Mouse (Mus musculus): Measurements from ENCODE around the gene Ptprf. TPM values are rescaled to one million over a fixed set of nuclear protein-coding genes. Genes with fewer than 3 reads are reported as not detected.

The Ptprf gene
- polyA plus RNA-seq, 1 experiment from 2014 or later, result 26.9 TPM

DNA sequence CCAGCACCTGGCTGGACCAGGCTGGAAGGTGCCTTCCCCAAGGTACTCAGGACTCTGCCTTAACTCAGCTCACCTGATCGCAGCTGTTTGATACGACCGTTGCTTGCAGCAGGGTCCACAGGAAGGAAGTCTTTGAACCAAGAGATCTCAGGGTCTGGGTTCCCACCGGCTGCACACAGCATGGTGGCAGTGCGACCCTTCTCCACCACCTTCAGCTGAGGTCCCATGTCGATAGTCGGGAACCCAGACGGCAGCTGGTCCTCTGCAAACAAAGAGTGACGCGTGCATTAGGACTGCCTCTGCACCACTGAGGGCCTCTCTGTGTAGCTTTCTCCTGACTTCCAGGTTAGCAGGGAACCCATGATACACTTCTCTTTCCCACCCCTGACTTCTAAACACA lies 33.8 kb downstream of the Ptprf start:
- no peak overlapping the region for H3K27ac ChIP-seq (replicated peaks)

DNA sequence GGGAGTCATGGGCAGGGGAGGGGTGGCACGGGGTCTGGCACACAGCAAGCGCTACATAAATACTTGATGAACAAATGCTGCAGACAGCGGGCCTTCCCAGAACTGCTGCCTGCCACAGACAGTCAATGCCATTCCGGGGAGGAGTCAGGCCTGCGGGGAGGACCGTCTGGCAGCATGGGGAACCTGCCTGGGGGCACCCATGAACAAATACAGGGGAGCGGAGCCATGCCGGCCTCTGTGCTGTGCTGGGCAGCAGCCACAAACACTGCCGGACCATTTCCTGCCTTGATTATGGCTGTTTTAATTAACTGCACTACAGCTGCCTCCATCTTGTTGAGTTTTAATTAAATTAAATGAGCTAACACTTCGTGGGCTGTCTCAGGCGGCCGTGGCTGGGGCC lies 35.0 kb downstream of the Ptprf start:
- peaks cover 46% of the 10 kb centered on the region for H3K36me3 ChIP-seq
- H3K4me1 ChIP-seq, result peaks cover 55% of the 10 kb centered on the region
- H3K4me3 ChIP-seq, result no peak overlapping the region
- H3K27me3 ChIP-seq (replicated peaks), result no peaks in the 10 kb centered on the region
- H3K9me3 ChIP-seq, result no peaks in the 10 kb centered on the region
- 71% methylated on average over 12 of the region's 12 CpGs for WGBS
- no peak for ATAC-seq (ENCODE audit: extremely low read depth, insufficient number of reproducible peaks, low FRiP score, low TSS enrichment)
- no peak overlapping the region for H3K4me2 ChIP-seq
- no peak overlapping the region for H3K27ac ChIP-seq (replicated peaks)
- H3K9ac ChIP-seq, result no peak overlapping the region

More for the DNA sequence above, 33.8 kb downstream of the Ptprf start:
- H3K4me2 ChIP-seq, result no peak overlapping the region
- no peaks in the 10 kb centered on the region for H3K27me3 ChIP-seq (replicated peaks)
- no peak overlapping the region for H3K9ac ChIP-seq
- no peak overlapping the region for H3K4me3 ChIP-seq
- WGBS, result 71% methylated on average over 10 of the region's 10 CpGs
- ATAC-seq (ENCODE audit: extremely low read depth, insufficient number of reproducible peaks, low FRiP score, low TSS enrichment), result no peak
- H3K4me1 ChIP-seq, result peaks cover 60% of the 10 kb centered on the region
- peaks cover 35% of the 10 kb centered on the region for H3K36me3 ChIP-seq
- no peaks in the 10 kb centered on the region for H3K9me3 ChIP-seq

DNA sequence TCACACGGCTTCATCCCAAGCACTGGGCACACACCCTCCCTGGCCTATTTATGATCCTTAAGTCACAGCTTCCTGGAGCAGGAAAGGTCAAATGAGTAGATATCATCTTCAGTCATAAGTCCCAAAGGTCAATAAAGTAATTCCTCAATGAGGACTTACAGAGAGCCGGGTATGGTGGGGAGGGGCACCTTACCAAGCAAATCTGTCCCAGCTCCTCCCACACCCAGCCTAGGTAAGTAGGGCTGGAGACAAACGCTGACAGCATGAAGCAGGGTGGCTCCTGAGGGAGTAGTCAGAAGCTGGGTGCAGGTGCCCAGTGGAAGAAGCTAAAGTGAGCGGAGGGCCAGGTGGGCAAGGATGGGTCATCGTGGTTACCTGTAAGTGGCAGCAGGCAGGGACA lies 36.3 kb downstream of the Ptprf start:
- no peaks in the 10 kb centered on the region for H3K27me3 ChIP-seq (replicated peaks)
- peaks cover 51% of the 10 kb centered on the region for H3K4me1 ChIP-seq
- ATAC-seq (ENCODE audit: extremely low read depth, insufficient number of reproducible peaks, low FRiP score, low TSS enrichment), result no peak
- no peak overlapping the region for H3K4me2 ChIP-seq
- H3K36me3 ChIP-seq, result peaks cover 52% of the 10 kb centered on the region
- H3K27ac ChIP-seq (replicated peaks), result no peak overlapping the region
- no peak overlapping the region for H3K4me3 ChIP-seq
- 83% methylated on average over 5 of the region's 5 CpGs for WGBS
- H3K9me3 ChIP-seq, result no peaks in the 10 kb centered on the region
- no peak overlapping the region for H3K9ac ChIP-seq

DNA sequence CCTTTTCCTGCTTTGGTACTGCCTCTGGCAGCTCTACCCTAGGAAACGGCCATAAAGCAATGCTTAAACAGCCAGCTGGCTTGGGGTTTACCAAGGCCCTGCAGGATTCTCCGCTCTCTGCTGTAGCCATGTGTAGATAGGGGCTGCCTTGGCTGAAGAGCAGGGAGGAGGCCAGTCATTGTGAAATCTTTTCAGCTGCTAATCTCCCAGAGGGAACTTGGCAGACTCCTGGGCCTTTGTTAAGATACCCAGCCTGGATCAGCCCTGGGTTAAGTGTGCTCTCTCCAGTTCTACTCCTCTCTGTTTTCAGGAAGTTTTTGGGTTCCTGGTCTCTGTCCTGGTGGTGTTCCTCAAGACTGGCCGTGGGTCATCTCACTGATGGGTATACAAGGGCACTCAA lies 43.9 kb downstream of the Ptprf start:
- WGBS, result 63% methylated on average over 3 of the region's 3 CpGs
- Histone ChIP-seq H3K4me3 (no peak overlapping the region), H3K36me3 (peaks cover 71% of the 10 kb centered on the region), H3K4me1 (peaks cover 26% of the 10 kb centered on the region), H3K9me3 (no peaks in the 10 kb centered on the region), H3K9ac (no peak overlapping the region), H3K27me3 (replicated peaks) (no peaks in the 10 kb centered on the region), H3K27ac (replicated peaks) (no peak overlapping the region), H3K4me2 (no peak overlapping the region)
- no peak for ATAC-seq (ENCODE audit: extremely low read depth, insufficient number of reproducible peaks, low FRiP score, low TSS enrichment)

DNA sequence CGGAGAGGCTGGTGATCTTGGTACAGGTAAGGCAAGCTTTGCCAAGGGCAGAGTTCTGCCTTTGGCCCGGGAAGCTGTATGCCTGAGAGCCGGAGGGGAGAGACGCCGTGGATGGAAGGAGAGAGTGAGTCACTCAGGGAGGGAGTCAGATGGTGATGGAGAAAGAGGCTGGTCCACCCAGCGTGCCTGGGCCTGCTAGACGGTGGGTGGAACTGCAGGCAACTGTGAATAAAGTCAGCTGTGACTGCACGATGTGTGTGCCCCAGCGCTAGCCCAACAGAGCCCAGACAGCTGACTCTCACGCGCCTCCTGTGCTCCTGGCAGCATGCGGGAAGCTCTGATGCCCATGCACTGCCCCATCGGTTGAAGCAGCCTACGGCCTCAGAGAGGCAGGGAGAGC lies 45.4 kb downstream of the Ptprf start:
- no peaks in the 10 kb centered on the region for H3K9me3 ChIP-seq
- H3K9ac ChIP-seq, result no peak overlapping the region
- no peak for ATAC-seq (ENCODE audit: extremely low read depth, insufficient number of reproducible peaks, low FRiP score, low TSS enrichment)
- H3K4me2 ChIP-seq, result no peak overlapping the region
- H3K27me3 ChIP-seq (replicated peaks), result no peaks in the 10 kb centered on the region
- peaks cover 67% of the 10 kb centered on the region for H3K36me3 ChIP-seq
- 82% methylated on average over 14 of the region's 14 CpGs for WGBS
- H3K27ac ChIP-seq (replicated peaks), result no peak overlapping the region
- peaks cover 19% of the 10 kb centered on the region for H3K4me1 ChIP-seq
- H3K4me3 ChIP-seq, result no peak overlapping the region

DNA sequence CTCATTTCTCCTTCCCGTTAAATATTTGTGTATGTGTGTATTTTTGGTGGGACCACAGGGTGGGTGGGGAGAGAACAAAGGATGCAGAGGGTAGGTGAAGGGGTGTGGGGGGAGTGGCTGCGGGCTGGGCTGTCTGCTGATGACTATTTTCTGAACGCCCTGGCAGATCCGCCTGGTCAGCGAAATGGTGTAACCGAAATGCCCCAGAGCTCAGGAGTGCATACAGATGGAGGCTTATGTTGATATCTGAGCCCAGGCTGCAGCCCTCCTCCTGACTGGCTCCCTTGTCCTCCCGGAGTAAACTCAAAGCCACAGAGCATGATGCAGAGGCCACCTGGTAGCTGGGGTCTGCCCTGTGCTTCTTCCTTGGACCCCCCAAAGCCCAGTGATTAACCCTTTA lies 47.4 kb downstream of the Ptprf start:
- no peak for ATAC-seq (ENCODE audit: extremely low read depth, insufficient number of reproducible peaks, low FRiP score, low TSS enrichment)
- Histone ChIP-seq H3K4me2 (no peak overlapping the region), H3K27ac (replicated peaks) (no peak overlapping the region), H3K27me3 (replicated peaks) (no peaks in the 10 kb centered on the region), H3K4me1 (peaks cover 4% of the 10 kb centered on the region), H3K4me3 (no peak overlapping the region), H3K36me3 (peaks cover 65% of the 10 kb centered on the region), H3K9ac (no peak overlapping the region), H3K9me3 (no peaks in the 10 kb centered on the region)
- 61% methylated on average over 7 of the region's 7 CpGs for WGBS

DNA sequence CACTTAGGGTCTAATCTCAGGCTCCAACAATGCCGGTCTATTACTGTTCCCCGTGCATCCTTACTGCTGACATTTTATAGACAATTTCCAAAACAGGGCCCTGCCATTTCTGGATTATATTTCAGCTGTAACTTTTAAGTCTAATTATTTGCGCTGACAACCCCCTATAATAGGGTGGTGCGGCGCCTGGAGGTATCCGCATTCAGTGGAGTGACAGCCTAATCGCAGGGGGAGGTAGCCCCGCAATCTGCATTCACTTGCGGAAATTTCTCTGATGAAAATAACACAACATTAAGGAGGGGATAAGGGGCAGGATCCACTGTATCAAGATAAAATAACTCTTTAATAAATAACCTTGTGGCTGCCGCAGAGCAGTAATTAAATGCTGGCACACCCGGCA lies 47.9 kb downstream of the Ptprf start:
- H3K4me1 ChIP-seq, result peaks cover 2% of the 10 kb centered on the region
- H3K4me3 ChIP-seq, result no peak overlapping the region
- WGBS, result 91% methylated on average over 11 of the region's 11 CpGs
- no peak for ATAC-seq (ENCODE audit: extremely low read depth, insufficient number of reproducible peaks, low FRiP score, low TSS enrichment)
- H3K9me3 ChIP-seq, result no peaks in the 10 kb centered on the region
- no peak overlapping the region for H3K27ac ChIP-seq (replicated peaks)
- no peak overlapping the region for H3K9ac ChIP-seq
- H3K27me3 ChIP-seq (replicated peaks), result no peaks in the 10 kb centered on the region
- no peak overlapping the region for H3K4me2 ChIP-seq
- peaks cover 65% of the 10 kb centered on the region for H3K36me3 ChIP-seq

DNA sequence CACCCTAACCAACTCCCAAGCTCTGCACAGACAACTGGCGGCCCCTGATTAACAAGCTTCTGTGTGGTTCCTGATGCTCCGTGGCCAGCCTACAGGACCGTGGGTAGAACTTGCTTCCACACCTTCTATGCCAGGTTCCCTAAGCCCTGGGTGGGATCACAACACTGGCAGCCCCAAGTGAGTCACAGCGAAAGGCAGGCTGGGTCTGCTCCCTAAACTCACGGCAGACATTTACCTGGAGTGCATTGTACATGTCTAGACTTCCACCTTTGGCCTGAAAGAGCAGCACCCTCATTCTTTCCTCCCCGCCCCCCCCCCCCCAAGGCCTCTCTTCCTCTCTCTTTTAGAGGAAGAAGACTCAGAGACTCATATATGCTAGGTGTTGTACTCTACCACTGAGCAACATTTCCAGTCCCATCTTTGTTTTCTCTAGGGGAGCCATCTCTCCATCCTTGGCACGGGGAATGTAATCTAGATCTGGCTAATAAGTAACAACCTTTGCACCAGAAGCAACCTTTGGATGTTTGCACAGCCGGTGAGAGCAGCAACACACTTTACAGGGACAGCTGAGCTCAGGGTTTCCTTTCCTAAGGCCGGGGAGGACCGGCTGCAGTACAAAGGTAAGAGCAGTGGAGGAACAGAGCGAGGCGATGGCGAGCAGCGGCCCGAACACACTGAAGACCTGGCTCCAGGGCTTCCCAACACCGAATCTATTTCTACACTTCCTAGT lies 51.1 kb downstream of the Ptprf start:
- Histone ChIP-seq H3K36me3 (peaks cover 69% of the 10 kb centered on the region), H3K27me3 (replicated peaks) (no peaks in the 10 kb centered on the region), H3K27ac (replicated peaks) (no peak overlapping the region), H3K4me2 (no peak overlapping the region), H3K4me3 (no peak overlapping the region), H3K9me3 (no peaks in the 10 kb centered on the region), H3K9ac (no peak overlapping the region), H3K4me1 (0 out of 2 replicates have a peak, but pooled peaks cover 5% of the 10 kb centered on the region)
- ATAC-seq (ENCODE audit: extremely low read depth, insufficient number of reproducible peaks, low FRiP score, low TSS enrichment), result no peak
- WGBS, result 83% methylated on average over 15 of the region's 16 CpGs

DNA sequence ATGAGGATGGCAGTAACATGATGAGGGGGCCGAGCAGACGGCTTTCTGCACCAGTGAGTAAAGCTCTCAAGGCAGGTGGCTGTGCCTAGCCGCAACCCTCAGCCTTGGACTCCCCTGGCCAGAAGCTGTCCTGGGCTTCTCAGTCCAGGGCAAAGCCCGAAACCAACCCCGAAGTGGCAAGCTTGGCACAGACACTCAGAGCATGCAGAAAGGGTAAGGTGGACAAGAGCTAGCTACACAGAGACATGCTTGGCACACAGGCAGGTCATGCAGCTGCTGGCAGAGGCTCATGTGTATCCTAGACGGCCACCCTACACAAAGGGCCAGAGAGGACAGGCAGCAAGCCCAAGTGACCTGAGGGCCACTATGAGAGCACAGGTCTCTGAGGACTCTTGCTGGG lies 52.5 kb downstream of the Ptprf start:
- Histone ChIP-seq H3K4me1 (peaks cover 15% of the 10 kb centered on the region), H3K27me3 (replicated peaks) (no peaks in the 10 kb centered on the region), H3K36me3 (peaks cover 68% of the 10 kb centered on the region), H3K9ac (no peak overlapping the region), H3K27ac (replicated peaks) (no peak overlapping the region), H3K9me3 (no peaks in the 10 kb centered on the region), H3K4me2 (no peak overlapping the region), H3K4me3 (no peak overlapping the region)
- WGBS, result 86% methylated on average over 6 of the region's 6 CpGs
- ATAC-seq (ENCODE audit: extremely low read depth, insufficient number of reproducible peaks, low FRiP score, low TSS enrichment), result no peak

DNA sequence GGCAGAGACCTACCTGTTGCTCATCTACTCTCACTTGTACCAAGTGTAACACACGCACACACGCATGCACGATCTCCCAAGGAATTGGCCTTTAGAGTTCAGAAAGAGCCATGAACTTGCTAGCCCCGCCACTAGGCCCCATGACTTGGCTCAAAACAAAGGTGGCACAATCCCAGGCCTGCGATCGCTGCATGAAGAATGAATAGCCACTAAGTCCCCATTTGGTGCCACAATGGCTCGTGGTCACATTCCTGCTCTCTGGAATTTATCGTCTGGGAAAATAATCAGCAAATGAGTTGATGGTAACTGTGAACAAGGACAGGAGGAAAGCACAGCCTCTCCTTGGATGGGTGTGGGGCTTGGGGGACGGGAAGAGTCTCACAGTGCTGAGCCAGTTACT lies 54.3 kb downstream of the Ptprf start:
- H3K9me3 ChIP-seq, result no peaks in the 10 kb centered on the region
- H3K4me1 ChIP-seq, result peaks cover 16% of the 10 kb centered on the region
- no peak for ATAC-seq (ENCODE audit: extremely low read depth, insufficient number of reproducible peaks, low FRiP score, low TSS enrichment)
- no peak overlapping the region for H3K27ac ChIP-seq (replicated peaks)
- H3K27me3 ChIP-seq (replicated peaks), result no peaks in the 10 kb centered on the region
- no peak overlapping the region for H3K9ac ChIP-seq
- 69% methylated on average over 9 of the region's 9 CpGs for WGBS
- H3K4me2 ChIP-seq, result no peak overlapping the region
- peaks cover 67% of the 10 kb centered on the region for H3K36me3 ChIP-seq
- no peak overlapping the region for H3K4me3 ChIP-seq

DNA sequence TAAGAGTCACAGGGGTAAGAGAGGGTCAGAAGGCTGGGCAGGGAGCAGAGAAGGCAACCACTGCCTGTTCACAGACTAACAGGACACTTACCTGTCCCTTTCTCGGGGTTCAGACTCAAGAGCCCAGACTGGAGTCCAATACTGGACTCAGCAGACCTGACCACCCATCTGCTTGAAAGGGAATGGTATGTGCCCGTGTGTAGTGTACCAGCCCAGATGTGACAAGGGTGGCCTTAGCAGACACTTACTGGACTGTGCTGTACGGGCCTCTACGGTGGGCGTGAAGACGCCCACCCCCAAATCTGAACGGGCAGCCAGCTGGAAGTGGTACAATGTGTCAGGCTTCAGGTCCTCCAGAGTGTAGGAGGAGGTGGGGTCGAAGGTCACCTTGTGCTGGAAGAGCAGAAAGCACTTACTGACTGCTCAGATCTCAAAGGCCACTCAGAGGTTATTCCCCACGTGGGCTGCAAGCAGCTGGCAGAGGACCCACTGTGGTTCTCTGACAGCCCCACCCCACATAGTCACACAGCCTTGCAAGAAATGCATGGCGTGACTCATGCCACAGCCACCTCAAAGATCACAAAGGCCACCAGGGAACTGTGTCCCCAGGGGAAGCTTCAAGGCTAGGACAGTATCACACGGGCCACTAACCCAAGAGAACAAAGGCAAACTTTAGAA lies 56.4 kb downstream of the Ptprf start:
- Histone ChIP-seq H3K4me1 (peaks cover 16% of the 10 kb centered on the region), H3K36me3 (peaks cover 80% of the 10 kb centered on the region), H3K9ac (no peak overlapping the region), H3K4me2 (no peak overlapping the region), H3K27ac (replicated peaks) (no peak overlapping the region), H3K4me3 (no peak overlapping the region), H3K27me3 (replicated peaks) (no peaks in the 10 kb centered on the region), H3K9me3 (no peaks in the 10 kb centered on the region)
- ATAC-seq (ENCODE audit: extremely low read depth, insufficient number of reproducible peaks, low FRiP score, low TSS enrichment), result no peak
- 65% methylated on average over 11 of the region's 11 CpGs for WGBS

DNA sequence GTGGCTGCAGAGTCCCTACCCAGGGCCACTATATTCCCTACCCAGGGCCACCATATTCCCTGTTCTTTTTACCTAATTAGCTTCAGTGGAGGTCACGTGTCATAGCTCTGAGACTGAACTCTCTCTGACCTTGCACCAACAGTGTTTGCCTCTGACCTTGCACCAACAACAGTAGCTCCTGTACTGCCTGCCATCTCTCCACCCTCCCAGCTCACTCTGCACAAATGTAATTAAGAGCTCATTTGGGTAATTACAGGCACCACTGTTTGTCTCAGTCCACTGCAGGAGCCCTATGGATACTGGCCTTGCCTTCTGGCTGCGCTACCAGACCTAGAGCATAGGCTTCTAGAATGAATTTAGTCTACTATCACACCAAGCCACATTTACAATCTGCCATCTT lies 57.3 kb downstream of the Ptprf start:
- Histone ChIP-seq H3K27me3 (replicated peaks) (no peaks in the 10 kb centered on the region), H3K27ac (replicated peaks) (no peak overlapping the region), H3K9ac (no peak overlapping the region), H3K9me3 (no peaks in the 10 kb centered on the region), H3K36me3 (peaks cover 88% of the 10 kb centered on the region), H3K4me3 (no peak overlapping the region), H3K4me2 (no peak overlapping the region), H3K4me1 (peaks cover 16% of the 10 kb centered on the region)
- 78% methylated on average over 2 of the region's 2 CpGs for WGBS
- no peak for ATAC-seq (ENCODE audit: extremely low read depth, insufficient number of reproducible peaks, low FRiP score, low TSS enrichment)

Data from heart, embryonic 13.5 days (tissue).